In the genomic region with DNA sequence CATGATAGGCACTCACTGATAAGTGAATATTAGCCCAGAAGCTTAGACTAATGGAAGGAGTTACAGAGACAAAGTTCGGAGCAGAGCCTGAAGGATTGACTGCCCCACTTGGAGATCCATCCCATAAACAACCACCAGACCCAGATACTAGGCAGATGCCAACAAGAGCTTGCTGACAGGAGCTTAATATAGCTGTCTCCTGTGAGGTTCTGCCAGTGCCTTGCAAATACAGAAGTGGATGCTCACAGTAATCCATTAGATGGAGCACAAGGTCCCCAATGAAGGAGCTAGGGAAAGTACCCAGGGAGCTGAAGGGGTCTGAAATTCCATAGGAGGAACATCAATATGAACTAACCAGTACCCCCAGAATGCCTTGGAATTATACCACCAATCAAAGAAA, we compare ENCODE assay signal across 24 mouse cellular contexts.
"Had no signal": no experiment of that assay in that cellular context is flagged by ENCODE, and none has a peak within 500 bp of the region (broad histone marks: within the 10 kb centered on the region; RNA-seq: fewer than 3 reads in every experiment).

No protein-coding gene starts in this region.

- H3K4me2 ChIP-seq: heart, embryonic 13.5 days; heart, embryonic 15.5 days; hindbrain, embryonic 13.5 days; hindbrain, embryonic 15.5 days; kidney, embryonic 15.5 days; limb, embryonic 13.5 days; limb, embryonic 15.5 days; liver, embryonic 12.5 days had no signal

- H3K4me3 ChIP-seq: heart, adult 2 months; heart, embryonic 13.5 days; heart, embryonic 15.5 days; hindbrain, embryonic 13.5 days; hindbrain, embryonic 15.5 days; kidney, embryonic 15.5 days; limb, embryonic 13.5 days; limb, embryonic 15.5 days; liver, embryonic 12.5 days had no signal

- ATAC-seq: forebrain, postnatal 0 days; hindbrain, postnatal 0 days; intestine, embryonic 16.5 days; liver, embryonic 12.5 days had no signal

- H3K9ac ChIP-seq: forebrain, postnatal 0 days; heart, embryonic 13.5 days; heart, embryonic 15.5 days; hindbrain, embryonic 13.5 days; hindbrain, embryonic 15.5 days; kidney, embryonic 15.5 days; limb, embryonic 13.5 days; limb, embryonic 15.5 days; liver, embryonic 12.5 days; liver, embryonic 14.5 days had no signal

- H3K4me1 ChIP-seq: heart, embryonic 15.5 days; hindbrain, embryonic 13.5 days; hindbrain, embryonic 15.5 days; limb, embryonic 13.5 days; limb, embryonic 15.5 days; liver, embryonic 12.5 days had no signal

- H3K27me3 ChIP-seq: heart, embryonic 13.5 days; heart, embryonic 15.5 days; hindbrain, embryonic 13.5 days; hindbrain, embryonic 15.5 days; kidney, embryonic 15.5 days; limb, embryonic 13.5 days; limb, embryonic 15.5 days; liver, embryonic 12.5 days had no signal

- H3K27ac ChIP-seq: heart, adult 2 months; heart, embryonic 13.5 days; heart, embryonic 15.5 days; hindbrain, embryonic 13.5 days; hindbrain, embryonic 15.5 days; hindbrain, postnatal 0 days; kidney, embryonic 15.5 days; kidney, postnatal 0 days; limb, embryonic 13.5 days; limb, embryonic 15.5 days; liver, embryonic 12.5 days; liver, embryonic 14.5 days had no signal

- H3K36me3 ChIP-seq: heart, embryonic 13.5 days; heart, embryonic 15.5 days; hindbrain, embryonic 13.5 days; hindbrain, embryonic 15.5 days; kidney, embryonic 15.5 days; limb, embryonic 13.5 days; limb, embryonic 15.5 days; liver, embryonic 12.5 days had no signal

- H3K9me3 ChIP-seq: heart, embryonic 13.5 days; heart, embryonic 15.5 days; hindbrain, embryonic 13.5 days; hindbrain, embryonic 15.5 days; kidney, embryonic 15.5 days; limb, embryonic 13.5 days; limb, embryonic 15.5 days; liver, embryonic 12.5 days had no signal

- DNase-seq: forebrain, postnatal 0 days; gastrocnemius, postnatal 14 days; gastrocnemius, postnatal 36 days; kidney, adult 11 months; kidney, adult 2 months; kidney, adult 9 months; kidney, postnatal 14 days; kidney, postnatal 36 days; layer of hippocampus, adult 9-11 months; layer of hippocampus, postnatal 36 days; left cerebral cortex, postnatal 4 days had no signal
